Mouse (Mus musculus): ENCODE results near the gene Crybg1.
"Not testable (repeated sequence)": the region's sequence is repeated elsewhere in the genome, so short reads cannot be mapped to it uniquely, and the experiment has no call there.

Crybg1 gene

DNA sequence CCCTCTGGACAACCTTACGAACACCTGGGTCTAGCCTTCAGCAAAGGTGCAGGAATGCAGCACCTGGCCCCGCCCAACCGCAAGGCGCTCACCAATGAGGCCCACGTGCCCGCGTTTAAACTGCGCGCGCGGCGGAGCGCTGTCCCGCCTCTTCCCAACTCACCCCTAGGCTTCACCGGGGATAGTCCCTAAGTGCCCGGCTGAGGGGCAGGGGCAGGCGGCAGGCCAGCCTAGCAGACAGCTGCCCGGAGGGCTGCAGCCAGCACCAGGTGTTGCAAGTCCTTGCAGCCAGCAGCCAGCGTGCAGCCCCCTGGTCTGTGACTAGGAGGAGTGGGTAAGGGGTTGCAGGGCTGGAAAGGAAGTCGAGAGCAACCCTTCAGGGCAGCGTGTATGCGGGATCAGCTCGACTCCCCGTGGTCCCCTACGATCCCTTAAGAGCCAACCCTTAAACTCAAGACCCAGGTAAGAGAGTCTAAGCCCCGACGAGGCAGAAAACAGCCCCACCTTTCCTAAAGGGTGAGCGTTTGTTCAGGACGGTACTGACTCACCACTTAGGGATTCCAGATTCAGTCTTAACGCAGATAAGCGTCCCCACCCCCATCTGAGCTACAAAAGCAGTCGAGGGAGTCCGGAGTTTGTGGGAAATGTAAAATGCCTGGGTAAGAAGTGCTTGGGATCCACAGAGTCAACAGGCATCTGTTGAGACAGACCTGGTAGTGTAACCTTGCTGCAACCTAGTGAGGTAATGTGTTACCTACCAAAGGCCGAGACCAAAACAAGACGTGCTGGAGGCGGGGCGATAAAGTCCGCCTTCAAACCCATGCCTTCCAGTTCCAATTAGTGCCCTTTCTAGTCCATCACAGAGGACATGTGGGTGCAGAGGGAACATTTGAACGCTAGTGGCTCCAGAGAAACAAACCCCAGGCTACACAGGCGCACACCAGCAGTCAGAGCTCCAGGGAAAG is 142.7 kb downstream of the Crybg1 start:
- peak; percentile 52 for DNase-seq (ENCODE audit: low spot score)

DNA sequence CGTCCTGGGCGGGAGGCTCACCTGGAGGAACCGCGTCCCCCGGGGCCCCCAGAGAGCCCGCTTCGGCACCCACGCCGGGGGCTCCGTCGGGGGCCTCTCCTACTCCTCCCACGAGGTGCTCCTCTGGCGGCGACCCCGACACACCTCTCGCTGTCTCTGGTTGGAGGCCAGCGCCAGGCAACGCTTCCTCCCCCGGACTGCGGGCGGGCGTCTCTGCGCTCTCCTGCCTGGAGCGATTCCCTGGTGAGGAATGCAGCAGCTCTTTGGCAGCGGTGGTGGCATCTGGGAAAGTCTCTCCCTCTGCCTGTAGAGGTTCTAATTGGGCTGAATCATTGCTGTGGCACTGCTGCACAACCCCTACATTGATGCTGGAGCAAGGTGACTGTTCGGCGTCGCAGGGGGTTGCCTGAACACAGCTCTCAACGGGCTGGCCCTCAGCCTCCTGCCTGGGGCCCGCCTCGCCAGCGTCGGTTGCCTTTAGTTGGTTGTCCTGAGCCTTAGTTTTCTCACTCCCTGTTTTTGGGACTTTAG is 144.4 kb downstream of the Crybg1 start:
- peak; percentile 57 for DNase-seq (ENCODE audit: low spot score)

DNA sequence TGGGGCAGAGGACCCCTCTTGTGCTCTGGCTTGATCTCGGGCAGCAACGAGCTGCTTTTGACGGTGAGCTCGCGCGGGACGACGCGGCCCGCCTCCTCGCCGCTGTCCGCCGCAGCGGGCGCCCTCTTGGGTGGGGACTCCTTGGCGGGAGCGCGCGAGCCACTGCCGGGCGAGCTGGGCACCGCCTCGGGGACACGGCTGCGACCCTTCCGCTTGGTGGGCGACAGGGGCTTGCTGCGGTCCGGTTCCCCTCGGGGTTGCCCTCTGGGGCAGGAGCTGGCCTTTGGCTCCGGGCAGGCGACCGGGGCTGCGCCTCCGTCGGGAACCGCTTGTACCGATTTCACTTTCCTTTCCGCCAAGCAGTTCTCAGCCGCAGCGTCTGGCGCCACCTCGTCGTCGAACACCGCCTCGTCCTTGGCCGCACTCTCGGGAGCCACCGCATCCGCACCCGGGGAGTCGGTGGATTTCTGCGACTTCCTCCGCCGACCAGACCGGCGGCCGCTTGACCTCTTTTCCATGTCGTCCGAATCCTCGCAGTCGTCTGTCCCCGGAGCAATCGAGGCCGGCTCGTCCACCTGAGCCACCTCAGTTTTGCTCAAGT is 145.0 kb downstream of the Crybg1 start:
- DNase-seq (ENCODE audit: low spot score) = peak; percentile 62

DNA sequence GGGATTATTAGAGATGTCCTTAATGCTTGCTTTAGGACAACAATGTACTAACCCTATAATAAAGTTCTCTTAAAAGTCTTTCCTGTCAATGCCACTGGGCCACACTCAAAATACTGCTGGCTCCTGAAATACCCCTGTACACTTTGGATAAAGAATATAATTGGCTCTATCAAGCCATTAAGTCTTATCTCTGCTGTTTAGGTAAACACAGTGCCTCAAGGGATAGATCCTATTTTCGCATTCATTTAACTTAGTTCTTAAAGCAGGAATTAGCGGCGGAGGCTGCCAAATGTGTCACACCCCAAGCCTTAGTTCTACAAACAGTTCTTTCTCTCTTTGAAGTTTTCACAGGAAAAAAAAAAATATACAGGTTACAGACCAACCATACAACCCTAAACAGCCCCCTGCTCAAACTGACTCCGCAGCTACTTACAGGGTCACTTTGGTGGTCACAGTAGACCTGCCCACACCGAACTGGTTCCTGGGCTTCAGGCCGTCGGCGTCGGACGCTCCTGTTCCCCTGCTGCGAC is 145.6 kb downstream of the Crybg1 start:
- no peak for DNase-seq (ENCODE audit: low spot score)

- no peak for DNase-seq (ENCODE audit: low spot score)
Measured at GRCm38 (mm10) chr10:44002004-44002940, 146.4 kb downstream of the Crybg1 start.

DNA sequence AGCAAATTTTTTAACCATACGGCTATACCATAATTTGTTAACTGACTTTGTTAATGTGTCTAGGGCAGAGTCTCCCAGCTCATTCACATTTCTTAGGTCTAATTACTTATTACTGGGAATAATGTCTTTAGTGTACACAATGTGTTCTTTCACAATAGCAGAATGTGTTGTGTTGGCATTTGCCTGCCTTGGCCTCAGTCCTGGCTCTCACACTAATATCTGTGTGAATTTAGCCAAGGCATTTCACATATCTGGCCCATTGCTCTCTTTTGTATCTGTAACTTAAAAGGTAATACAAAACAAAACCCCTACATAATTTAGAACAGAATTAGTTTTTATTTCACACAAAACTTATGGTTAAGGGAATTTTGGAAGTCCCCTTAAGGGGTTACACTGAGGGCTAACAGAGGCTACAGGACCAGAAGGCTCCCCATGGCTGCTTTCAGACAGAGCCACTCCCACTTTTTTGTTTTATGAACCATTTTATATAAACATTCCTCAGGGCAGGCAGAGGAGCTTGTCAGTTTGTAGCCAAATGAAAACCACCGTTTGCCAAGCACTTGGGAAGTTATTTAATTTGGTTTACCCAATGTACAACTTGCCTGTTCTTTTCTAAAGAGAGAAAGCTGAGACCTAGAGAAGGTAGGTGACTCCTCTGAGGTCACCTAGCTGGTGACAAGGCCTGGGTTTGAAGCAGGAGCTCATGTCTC is 148.3 kb downstream of the Crybg1 start:
- no peak for DNase-seq (ENCODE audit: low spot score)

GRCm38 (mm10) chr10:43998503-43999082 is 150.1 kb downstream of the Crybg1 start:
- DNase-seq (ENCODE audit: low spot score) = no peak

DNA sequence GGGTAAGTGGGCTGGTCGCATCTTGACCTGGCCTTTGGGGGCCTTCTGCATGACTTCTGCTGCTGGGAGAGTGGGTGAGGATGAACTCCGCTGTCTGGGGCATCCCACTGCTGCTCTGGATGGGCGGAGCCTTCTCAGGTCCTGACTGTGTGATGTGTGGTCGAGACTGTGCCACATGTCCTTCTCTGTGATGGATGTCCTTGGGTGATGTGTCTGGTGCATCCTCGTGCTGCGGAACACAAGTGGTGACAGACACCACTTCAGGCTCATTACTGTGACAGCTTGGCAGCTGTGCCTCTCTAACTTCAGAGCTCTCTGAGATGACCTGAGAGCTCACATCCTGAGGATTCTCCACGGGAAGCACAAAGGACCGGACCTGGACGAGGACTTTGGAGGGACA is 150.6 kb downstream of the Crybg1 start:
- no peak for DNase-seq (ENCODE audit: low spot score)

DNA sequence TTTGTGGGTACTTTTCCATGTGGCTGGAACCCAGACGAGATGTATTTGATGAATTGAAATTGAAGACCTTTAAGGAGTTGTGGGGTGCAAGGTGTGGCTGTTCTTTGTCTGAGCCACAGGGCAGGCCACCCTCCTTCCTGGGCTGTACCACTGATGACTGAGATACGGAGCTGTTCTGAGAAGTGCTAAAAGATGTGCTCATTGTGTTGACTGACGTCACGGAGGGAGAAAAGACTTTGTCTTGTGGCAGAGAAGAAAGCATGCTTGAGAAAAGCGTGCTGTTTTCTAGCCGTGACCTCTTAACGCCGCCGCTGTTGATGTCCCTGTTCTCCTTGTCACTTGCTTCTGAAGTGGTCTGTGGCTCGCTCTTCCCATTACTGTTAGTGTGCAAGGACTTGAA is 151.4 kb downstream of the Crybg1 start:
- DNase-seq (ENCODE audit: low spot score) = no peak

- no peak for DNase-seq (ENCODE audit: low spot score)
Measured at GRCm38 (mm10) chr10:43995858-43996650, 152.6 kb downstream of the Crybg1 start.

DNA sequence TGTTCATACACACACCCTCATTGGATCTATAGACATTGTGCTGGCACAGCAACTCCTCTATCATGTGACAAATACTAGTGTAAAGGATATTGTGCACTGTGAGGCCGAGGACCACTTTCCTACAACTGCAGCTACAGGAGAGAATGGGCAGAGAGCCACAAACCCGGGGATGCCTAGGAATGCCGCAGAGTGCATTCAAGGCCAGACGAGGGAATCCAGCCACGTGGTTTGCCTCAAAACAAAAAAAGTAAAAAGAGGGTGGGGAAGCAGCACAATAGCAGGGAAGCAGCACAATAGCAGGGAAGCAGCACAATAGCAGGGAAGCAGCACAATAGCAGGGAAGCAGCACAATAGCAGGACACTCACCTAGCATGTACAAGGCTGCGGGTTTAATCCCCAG is 155.5 kb downstream of the Crybg1 start:
- DNase-seq (ENCODE audit: low spot score) = no peak

- no peak for DNase-seq (ENCODE audit: low spot score)
Measured at GRCm38 (mm10) chr10:43992506-43992905, 156.1 kb downstream of the Crybg1 start.

DNA sequence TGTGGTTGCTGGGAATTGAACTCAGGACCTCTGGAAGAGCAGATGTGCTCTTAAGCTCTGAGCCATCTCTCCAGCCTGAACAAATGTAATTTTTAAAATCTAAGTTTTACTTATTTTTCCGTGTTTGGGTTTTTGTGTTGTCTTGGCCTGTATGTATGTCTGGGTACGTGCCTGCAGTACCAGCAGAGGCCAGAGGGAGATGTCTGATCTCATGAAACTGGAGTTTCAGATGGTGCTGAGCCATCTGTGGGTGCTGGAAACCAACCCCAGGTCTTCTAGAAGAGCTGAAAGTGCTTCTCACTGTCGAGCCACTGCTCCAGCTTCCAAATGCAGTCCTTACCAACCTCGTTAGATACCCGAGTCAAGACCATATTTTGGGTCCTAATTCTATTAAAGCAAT is 157.4 kb downstream of the Crybg1 start:
- no peak for DNase-seq (ENCODE audit: low spot score)

GRCm38 (mm10) chr10:43983866-43984265 is 164.8 kb downstream of the Crybg1 start:
- DNase-seq (ENCODE audit: low spot score) = no peak

DNA sequence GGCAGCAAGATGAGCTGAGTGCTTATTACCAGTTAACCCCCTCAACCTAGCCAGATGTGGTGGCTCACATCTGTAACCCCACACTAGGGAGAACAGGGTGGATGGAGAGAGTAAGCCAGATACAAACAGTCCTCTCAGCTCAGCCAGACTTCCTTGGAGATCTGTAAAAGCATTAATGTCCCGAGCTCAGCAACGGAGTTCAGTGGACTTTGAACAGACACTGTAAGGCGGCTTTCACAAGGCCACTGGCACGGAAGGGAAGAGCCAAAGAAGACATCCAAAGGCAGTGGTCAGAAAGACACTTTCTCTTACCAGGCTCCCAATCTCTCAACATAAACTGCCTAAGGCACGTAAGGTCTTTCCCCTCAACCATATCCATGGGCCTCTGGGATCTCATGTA is 165.4 kb downstream of the Crybg1 start:
- DNase-seq (ENCODE audit: low spot score) = no peak

DNA sequence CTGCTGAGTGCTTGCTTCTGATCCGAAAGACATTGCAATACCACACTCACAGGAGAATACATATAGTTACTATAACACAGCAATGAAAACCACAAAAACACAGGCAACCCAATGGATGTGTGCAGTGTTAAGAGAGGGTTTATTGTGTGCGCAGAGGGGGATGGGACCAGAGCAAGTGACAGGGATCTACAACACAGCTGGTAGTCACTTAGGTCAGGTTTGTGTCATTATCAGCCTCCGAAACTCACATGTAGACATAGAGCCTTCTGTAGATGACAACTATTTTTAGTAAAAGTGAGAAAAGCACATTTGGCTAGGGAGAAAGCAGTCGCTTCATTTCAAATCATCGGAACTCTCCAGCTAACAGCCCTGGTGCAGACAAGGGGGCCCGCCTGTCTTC is 166.2 kb downstream of the Crybg1 start:
- DNase-seq (ENCODE audit: low spot score) = no peak

GRCm38 (mm10) chr10:43980742-43981141 is 167.9 kb downstream of the Crybg1 start:
- DNase-seq (ENCODE audit: low spot score) = not testable (repeated sequence)

- no peak for DNase-seq (ENCODE audit: low spot score)
Measured at GRCm38 (mm10) chr10:43980080-43980479, 168.6 kb downstream of the Crybg1 start.

DNA sequence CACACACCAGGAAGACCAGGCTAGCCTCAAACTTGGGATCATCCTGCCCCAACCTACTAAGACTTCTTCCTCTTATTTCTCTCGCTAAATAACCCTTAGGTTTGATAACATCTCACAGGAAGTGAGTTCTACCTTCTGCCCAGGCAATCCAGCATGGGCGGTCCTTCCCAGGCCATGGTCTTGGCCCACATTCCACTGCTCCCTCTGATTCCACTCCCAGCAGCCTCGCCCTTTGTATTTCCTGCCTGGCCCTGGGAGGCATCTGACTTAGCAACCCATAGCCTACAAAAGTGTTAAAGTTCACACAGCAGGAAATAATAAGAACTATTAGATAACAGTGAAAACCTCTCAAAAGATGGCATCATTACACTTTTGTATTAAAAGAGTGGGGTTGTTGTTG is 171.3 kb downstream of the Crybg1 start:
- DNase-seq (ENCODE audit: low spot score) = no peak

DNA sequence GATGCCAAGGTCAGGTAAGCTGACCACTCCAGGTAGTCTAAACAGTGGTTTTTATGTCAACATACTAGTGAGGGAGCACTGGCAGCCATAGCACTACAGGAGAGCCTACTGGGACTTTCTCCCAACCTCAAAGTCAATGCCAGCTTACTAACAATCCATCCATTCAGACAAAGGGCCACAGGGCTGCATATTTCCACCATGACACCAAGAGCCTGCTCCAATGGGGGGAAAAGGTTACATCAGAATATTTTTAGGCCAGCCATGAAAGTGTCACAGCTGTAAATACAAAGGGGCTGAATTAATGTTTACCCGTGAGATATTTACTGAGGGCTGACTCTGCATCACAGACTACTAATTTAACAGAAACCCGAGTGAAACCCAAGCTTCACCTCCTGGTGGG is 175.4 kb downstream of the Crybg1 start:
- DNase-seq (ENCODE audit: low spot score) = no peak

Measured in testis, postnatal 10 days (tissue).